Mouse (Mus musculus): Measurements from ENCODE around the gene Vmn1r90.
"Not testable (repeated sequence)": the region's sequence is repeated elsewhere in the genome, so short reads cannot be mapped to it uniquely, and the experiment has no call there.

Gene Vmn1r90

GRCm38 (mm10) chr7:14563406-14563805 is at the start of gene Vmn1r90:
Gene Vmn1r90, minus strand, starts transcription at chr7:14563506.
- no peak for DNase-seq (ENCODE audit: low read depth, low spot score)

DNA sequence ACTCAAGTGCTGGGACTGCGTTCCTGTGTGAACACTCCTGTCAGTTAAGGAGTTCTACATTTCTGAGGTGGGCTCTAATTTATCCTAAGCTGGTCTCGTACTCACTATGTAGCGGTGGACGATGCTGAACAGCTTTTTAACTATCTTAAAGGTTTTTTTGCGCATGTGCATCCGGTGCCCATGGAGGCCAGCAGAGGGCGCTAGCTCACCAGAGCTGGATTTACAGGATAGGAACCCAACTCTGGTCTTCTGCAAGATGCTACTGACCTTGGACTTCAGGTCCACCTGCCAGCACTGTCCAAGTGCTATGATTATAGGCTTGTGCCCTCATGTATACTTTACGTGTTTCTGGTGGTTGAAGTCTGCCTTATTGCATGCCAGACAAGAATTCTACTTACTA is 29.7 kb upstream of the Vmn1r90 start:
- DNase-seq (ENCODE audit: low read depth, low spot score), result not testable (repeated sequence)

- DNase-seq (ENCODE audit: low read depth, low spot score), result no peak
Observed at GRCm38 (mm10) chr7:14552284-14552683, 11.0 kb downstream of the Vmn1r90 start.

GRCm38 (mm10) chr7:14525280-14525679 is 38.0 kb downstream of the Vmn1r90 start:
- no peak for DNase-seq (ENCODE audit: low read depth, low spot score)

DNA sequence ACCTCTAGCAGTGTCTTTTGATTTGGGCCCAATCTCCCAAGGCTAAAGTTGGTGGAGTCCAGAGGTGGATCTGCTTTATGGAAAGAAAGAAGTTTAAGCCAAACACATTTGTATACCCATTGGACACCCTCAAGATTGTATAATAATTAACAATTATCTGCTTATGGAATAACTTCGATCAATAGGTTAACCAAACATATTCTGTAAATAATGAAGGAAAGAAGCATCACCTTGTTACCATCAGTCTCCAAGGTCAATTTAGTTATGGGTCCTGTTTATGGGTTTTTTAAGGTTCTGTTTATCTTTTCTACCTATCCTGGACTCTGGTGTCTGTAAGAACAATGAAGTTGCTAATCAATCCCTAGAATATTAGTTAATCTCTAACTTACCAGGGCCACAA is 40.7 kb downstream of the Vmn1r90 start:
- no peak for DNase-seq (ENCODE audit: low read depth, low spot score)

DNA sequence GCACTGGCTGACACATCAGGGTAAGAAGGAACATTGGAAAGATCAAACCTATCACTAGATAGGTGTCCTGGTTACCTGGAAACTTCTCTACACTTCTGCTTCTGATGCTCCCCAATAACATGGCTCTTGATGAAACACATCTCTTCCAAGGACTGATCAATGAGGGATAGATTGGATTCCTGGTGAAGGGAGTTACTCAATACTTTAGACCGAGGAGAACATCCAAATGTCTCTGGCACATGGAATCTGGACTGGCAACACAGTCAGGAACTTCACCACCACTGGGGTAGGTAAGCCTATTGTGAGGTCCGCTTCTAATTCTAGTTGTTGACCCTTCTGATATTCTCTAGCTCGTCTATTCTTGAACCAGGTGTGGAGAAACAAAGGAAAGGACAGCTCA is 45.0 kb downstream of the Vmn1r90 start:
- no peak for DNase-seq (ENCODE audit: low read depth, low spot score)
